Mouse (Mus musculus): ENCODE data around the gene D030056L22Rik. TPM values are rescaled to one million over a fixed set of nuclear protein-coding genes. Genes with fewer than 3 reads are reported as not detected.
A peak's percentile ranks its signal among the peaks of the same experiment; 100 is the strongest.

Gene D030056L22Rik
- total RNA-seq, 2 experiments from 2014 or later: 3.4 to 3.7 TPM

DNA sequence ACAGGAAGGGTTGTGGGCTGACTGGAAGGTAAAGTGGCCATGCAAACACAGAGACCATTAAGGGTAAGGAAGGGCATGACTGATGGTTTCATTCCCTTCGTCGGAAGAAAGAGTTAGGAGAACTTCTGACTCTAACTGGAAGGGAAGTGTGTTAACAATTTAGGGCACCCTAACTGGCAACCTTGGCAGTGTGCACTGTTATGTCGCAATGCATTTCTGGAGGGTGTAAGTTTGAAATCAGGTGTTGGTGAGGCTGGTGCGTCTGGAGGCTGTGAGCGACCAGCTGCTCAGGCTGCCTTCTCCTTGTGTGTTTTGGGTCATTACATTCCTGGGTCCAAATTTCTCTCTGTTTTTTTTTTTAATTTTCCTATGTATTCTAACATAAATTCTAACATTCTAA is 31.0 kb downstream of the D030056L22Rik start:
- Histone ChIP-seq H3K27ac (no peak overlapping the region), H3K4me3 (no peak overlapping the region)
- no peak for TF ChIP-seq CTCF (IDR thresholded peaks at IDR 0.05)
- DNase-seq: no peak
- intact Hi-C loops (cut with DNase I): no loop called here

DNA sequence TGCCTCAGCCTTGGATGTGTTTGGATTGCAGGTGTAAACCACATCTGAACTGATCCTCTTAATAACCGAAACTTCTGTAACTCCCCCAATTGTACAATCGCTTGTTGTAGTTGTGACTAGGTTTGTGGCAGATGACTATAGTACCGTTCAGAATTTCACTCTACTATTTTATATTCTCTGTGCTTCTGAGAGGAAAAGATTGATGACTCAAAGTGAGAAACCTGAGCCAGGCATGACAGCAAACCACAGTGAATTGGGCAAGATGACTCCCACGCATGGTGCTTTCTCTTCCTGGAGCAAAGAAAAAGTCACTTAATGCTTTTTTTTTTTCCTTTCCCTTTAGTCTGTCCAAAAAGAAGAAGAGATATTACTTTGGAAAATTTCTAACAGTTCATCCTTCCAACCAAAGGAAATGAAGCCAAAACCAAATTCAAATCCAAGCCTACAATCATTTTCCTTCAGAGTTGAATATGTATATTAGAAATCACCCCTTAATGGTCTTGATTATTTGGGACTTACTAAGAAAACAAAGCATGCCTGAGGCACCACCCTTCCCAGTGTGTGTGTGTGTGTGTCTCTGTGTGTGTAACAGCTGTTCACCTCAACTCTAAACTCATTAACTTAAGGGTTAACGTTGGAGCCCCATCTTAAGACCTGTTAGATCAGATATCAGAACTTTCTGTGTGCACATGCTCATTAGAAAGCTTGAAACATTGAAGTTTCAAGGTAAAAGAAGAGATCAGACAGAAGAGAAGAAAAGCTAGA is 33.8 kb downstream of the D030056L22Rik start:
- H3K4me3 ChIP-seq: no peak overlapping the region
- no peak for DNase-seq
- no peak for TF ChIP-seq CTCF (IDR thresholded peaks at IDR 0.05)
- intact Hi-C loops (cut with DNase I): no loop called here
- no peak overlapping the region for H3K27ac ChIP-seq

DNA sequence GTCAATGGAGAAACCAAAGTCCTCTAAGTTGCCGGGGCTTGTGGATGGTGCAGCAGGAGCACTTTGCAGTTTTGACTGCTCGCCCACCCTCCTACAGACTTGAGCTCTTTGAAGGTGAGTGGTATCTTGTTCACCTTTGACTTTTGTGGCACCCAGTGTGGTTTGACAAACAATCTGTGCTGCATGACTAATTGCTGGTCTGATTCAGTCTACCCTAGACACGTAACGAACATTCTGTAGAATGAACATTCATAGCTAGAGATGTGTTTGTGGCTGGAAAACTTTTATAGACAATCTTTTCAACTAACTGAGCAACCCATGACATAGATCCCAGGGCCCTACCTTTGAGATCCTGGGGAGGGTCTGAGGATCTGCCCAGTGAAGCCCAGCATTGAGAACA is 34.4 kb downstream of the D030056L22Rik start:
- TF ChIP-seq CTCF (IDR thresholded peaks at IDR 0.05): no peak
- no peak for DNase-seq
- intact Hi-C loops (cut with DNase I): no loop called here
- Histone ChIP-seq H3K4me3 (no peak overlapping the region), H3K27ac (no peak overlapping the region)

GRCm38 (mm10) chr19:18749598-18750339 is 36.8 kb downstream of the D030056L22Rik start, which contains the start of gene Trpm6:
Gene Trpm6 (plus strand): TSS chr19:18749983.
- no peak within 1 kb of the TSS for H3K27ac ChIP-seq
- H3K4me3 ChIP-seq: peak within 1 kb of the TSS; percentile 57
- intact Hi-C loops (cut with DNase I): no loop called here
- no peak for TF ChIP-seq CTCF (IDR thresholded peaks at IDR 0.05)
- DNase-seq: no peak

GRCm38 (mm10) chr19:18757191-18757590 is 44.2 kb downstream of the D030056L22Rik start:
- TF ChIP-seq CTCF (IDR thresholded peaks at IDR 0.05): no peak
- no peak for DNase-seq
- no peak overlapping the region for H3K4me3 ChIP-seq
- H3K27ac ChIP-seq: no peak overlapping the region
- intact Hi-C loops (cut with DNase I): no loop called here

DNA sequence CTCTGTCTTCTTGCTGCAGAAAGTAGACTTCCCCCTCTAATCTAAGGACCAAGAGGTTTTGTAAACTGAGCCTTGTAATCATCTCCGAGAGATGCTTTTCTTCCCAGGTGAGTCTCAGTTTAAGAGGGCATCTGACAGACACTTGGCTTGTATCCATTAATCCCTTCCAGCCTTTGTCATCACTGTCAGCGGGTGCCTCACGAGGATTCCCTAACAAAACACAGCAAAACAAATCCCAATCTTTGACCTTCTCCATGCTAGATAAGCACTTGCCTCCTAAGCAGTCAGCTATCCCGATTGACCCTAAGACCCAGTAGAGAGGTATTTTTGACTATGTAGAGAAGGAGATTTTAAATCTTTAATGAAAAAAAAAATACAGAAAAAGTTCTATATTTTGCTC is 44.7 kb downstream of the D030056L22Rik start:
- no peak overlapping the region for H3K27ac ChIP-seq
- H3K4me3 ChIP-seq: no peak overlapping the region
- intact Hi-C loops (cut with DNase I): no loop called here
- no peak for TF ChIP-seq CTCF (IDR thresholded peaks at IDR 0.05)
- DNase-seq: no peak

GRCm38 (mm10) chr19:18758269-18758668 is 45.3 kb downstream of the D030056L22Rik start:
- TF ChIP-seq CTCF (IDR thresholded peaks at IDR 0.05): no peak
- intact Hi-C loops (cut with DNase I): no loop called here
- no peak overlapping the region for H3K27ac ChIP-seq
- no peak overlapping the region for H3K4me3 ChIP-seq
- DNase-seq: no peak

DNA sequence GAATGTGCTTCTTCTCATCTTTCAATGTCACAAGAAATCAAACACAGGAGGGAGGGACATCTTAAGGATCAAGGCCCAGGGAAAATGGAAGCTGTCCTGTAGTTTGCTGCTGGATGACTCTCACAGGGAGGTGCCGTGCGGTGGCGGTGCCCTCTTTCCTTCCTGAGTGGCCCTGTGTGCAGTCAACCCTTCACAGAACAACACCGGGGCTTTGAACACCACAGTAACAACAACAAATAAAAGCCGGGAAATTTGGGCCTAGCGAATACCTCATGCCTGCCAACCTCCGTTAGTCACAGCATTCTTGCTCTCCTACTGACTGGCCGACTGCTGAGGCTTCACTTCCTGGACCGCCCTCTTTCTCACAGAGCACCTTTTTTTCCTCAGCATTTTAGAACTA is 45.9 kb downstream of the D030056L22Rik start:
- Histone ChIP-seq H3K27ac (no peak overlapping the region), H3K4me3 (no peak overlapping the region)
- TF ChIP-seq CTCF (IDR thresholded peaks at IDR 0.05): no peak
- intact Hi-C loops (cut with DNase I): no loop called here
- DNase-seq: no peak

- no peak for TF ChIP-seq CTCF (IDR thresholded peaks at IDR 0.05)
- Histone ChIP-seq H3K4me3 (no peak overlapping the region), H3K27ac (no peak overlapping the region)
- intact Hi-C loops (cut with DNase I): no loop called here
- no peak for DNase-seq
Observed at GRCm38 (mm10) chr19:18766399-18766798, 53.4 kb downstream of the D030056L22Rik start.

Other genes starting within 250 kb of the D030056L22Rik start
- gene Ostf1, start 81.4 kb upstream of the D030056L22Rik start, total RNA-seq (2021): 10 to 100 TPM; 20.6 to 21.6 TPM
- gene Nmrk1, start 81.2 kb upstream of the D030056L22Rik start, total RNA-seq (2021): 1 to 10 TPM; 2.8 to 3.3 TPM
- gene Carnmt1, start 42.4 kb upstream of the D030056L22Rik start, total RNA-seq (2021): 100 to 1,000 TPM; 130 to 135 TPM
- gene Trpm6, start 36.8 kb downstream of the D030056L22Rik start, total RNA-seq (2021): under 1 TPM in 1 of 2 experiments, not detected in 1; 0.06 TPM

Data from gastrocnemius, adult 2 months (tissue).